Mouse (Mus musculus) cerebellum, postnatal 4 days (tissue): ENCODE measurements at regions not wholly inside any gene's neighbourhood (a gene's known extent, or its start where the extent isn't known, plus 50 kb on each side); places are given as distances from the start of the nearest gene placed in this dataset.

Experiments
- DNase-seq, 2 experiments: peaks; one replicate each; pipeline ENCODE4 v3.0.0; 2022; ENCODE audit warnings: low spot score in 2 of 2, mixed read lengths in 1 of 2

- no peak for DNase-seq
These were observed 83.3 kb downstream of the Cmc2 start for GRCm38 (mm10) chr8:116837991-116838390.

- no peak for DNase-seq
These were observed 89.1 kb downstream of the Cmc2 start for GRCm38 (mm10) chr8:116832181-116832580.

DNA sequence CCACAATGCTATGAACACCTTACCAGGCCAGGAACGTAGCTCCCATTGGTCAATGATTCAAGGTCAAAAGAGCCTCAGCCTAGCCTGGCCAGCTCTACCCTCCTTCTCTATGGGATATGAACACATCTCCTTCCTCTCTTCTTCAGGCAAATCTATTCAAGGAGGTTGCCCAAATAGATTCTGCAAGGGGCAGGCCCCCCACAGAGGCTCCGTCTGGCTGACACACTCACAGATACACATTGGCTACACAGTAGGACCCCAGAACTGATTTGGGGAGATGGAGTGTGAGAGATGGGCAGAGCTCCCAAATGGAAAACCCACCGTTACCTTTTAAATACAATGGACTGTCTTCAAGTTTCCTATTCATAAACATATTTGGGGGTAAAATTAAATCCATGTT is 91.6 kb downstream of the Cmc2 start:
- no peak for DNase-seq

GRCm38 (mm10) chr8:116828220-116828619 is 93.0 kb downstream of the Cmc2 start:
- DNase-seq: no peak

GRCm38 (mm10) chr8:116827141-116827540 is 94.1 kb downstream of the Cmc2 start:
- DNase-seq: no peak

DNA sequence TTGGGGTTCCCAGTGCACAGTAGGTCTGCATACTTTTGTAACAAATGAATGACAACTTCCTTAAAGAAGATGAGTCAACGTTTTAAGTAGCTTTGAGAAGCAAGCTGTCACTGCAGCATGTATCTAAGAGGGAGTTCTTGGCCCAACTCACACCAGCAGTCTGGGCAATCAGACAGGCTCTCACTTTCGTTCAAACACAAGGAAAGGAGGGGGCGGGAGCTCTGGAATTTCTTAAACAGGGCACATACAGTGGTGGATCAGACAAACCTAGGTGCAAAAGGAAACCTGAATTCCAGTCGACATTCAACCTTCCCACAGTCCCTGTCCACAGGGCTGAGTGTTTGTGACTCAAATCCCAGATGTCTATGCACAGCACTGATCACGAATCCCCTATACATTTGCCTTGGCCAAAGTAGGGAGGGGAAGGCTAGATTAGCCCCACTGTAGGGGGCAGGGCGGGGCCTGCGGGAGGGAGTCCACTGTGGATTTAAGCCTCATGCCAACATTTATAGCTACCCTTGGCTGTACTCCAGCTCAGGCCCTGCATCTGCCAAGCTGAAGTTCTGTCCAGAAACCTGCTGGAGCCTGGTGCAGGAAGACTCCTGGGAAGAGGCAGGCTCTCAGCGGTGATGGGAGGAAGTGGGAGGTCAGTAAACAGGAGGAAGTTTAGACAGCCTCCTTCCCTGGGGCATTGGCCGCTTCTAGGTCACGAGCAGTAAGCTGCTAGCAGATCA is 81.5 kb upstream of the Cdyl2 start:
- DNase-seq: peak in 1 of 2 experiments; percentile 44

GRCm38 (mm10) chr8:116801313-116801712 is 68.5 kb upstream of the Cdyl2 start:
- no peak for DNase-seq

DNA sequence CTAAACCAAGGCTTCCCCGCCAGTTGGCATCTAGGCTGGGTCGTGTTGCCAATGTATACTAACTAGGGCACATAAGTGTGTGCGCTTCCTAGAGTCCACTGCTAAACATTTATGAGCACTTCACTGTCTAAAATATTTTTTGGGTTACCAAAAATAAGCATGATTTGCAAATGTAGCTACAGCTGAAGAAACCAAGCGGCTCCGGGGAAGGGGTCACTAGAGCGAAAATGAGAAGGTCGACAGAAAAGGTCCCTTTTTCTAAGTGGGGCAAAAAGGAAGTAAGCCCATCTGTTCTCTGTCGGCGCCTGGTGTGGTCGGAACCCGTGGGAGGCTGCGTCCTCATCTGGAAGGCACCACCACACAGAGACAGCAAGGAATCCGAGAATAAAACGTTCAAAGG is 67.8 kb upstream of the Cdyl2 start:
- DNase-seq: no peak

DNA sequence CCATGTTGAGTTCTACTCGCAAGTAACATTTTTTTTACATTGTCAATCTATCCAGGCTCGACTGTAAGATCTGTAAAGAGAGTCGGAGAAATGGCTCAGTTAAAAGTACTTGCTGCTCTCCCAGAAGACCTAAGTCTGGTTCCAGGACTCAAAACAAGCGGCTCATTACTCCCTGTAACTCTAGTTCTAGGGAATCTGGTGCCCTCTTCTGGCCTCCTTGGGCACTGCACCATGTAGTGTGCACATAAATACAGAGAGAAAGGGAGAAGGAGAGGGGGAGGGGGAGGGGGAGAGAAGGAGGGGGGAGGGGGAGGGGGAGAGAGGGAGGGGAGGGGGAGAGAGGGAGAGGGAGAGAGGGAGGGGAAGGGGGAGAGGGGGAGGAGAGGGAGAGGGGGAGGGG is 66.2 kb upstream of the Cdyl2 start:
- DNase-seq: no peak

DNA sequence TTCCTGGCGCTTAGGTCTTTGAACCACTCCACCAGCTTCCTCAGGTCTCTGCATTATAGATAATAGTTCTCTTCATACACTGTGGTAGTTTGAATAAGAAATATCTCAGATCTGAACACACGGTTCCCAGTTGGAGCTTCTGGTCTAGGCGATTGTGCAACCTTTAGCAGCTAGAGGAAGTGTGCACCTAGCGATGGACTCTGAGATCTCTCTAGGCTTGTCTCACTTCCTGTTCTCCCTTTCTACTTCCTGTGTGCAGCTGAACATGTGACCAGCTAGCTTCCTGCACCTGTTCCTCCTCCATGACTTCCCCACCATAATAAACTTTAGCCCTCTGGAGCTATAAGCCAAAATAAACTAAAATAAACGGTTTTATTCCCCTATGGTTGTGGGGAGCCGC is 62.9 kb upstream of the Cdyl2 start:
- DNase-seq: no peak

DNA sequence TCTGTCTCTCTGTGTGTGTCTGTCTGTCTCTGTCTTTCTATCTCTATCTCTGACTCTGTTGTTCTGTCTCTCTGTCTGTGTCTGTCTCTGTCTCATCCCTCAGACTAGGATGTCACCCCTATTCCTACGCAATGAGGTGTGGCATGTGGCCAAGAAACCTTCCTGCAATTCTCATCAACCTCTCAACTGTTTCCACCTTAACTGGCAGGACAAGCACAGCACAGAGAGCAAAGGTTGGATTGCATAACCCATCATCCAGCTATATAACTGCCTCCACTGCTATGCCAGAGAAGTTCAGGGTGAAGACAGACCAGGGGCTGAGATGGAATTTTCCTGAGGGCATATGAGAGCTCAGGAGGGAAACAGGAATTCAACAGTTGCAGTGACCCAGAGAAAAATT is 60.3 kb upstream of the Cdyl2 start:
- no peak for DNase-seq

- DNase-seq: no peak
These were observed 57.5 kb upstream of the Cdyl2 start for GRCm38 (mm10) chr8:116790294-116790693.
